In genomic region chr17:86507342-86508211, GRCm38 (mm10) we compare ENCODE assay signal across 8 mouse cellular contexts. TPM values are rescaled to one million over a fixed set of nuclear protein-coding genes. Genes with fewer than 3 reads are reported as not detected.
A peak's percentile ranks its signal among the peaks of the same experiment; 100 is the strongest.
DNase-seq lines count a peak whose midpoint lies in the region; ATAC-seq and TF ChIP-seq lines count a peak whose summit lies in the region.
"Had no signal": no experiment of that assay in that cellular context is flagged by ENCODE, and none has a peak within 500 bp of the region (broad histone marks: within the 10 kb centered on the region; RNA-seq: fewer than 3 reads in every experiment).

No protein-coding gene starts in this region.

- no peak overlapping the region for H3K9ac ChIP-seq in heart, adult 2 months (ENCODE audit: low read depth, low read length)
- no peak overlapping the region for H3K9ac ChIP-seq in kidney, postnatal 0 days (ENCODE audit: low read depth, low read length)
- H3K9ac ChIP-seq: limb, embryonic 13.5 days had no signal

- H3K27ac ChIP-seq in heart, adult 2 months, result peak overlapping the region; percentile 83
- peak overlapping the region; percentile 70 for H3K27ac ChIP-seq in kidney, postnatal 0 days
- H3K27ac ChIP-seq: limb, embryonic 13.5 days had no signal

- intact Hi-C loops in heart, adult 2 months (cut with DNase I), result no loop called here

- no peak overlapping the region for H3K4me2 ChIP-seq in kidney, postnatal 0 days (ENCODE audit: low read length)
- H3K4me2 ChIP-seq: limb, embryonic 13.5 days had no signal

- H3K79me2 ChIP-seq in heart, adult 2 months (replicated peaks; ENCODE audit: control insufficient read depth, insufficient read depth, low read length), result no peaks in the 10 kb centered on the region

- H3K27me3 ChIP-seq in heart, adult 2 months (ENCODE audit: control insufficient read depth, insufficient read depth, low read length), result no peaks in the 10 kb centered on the region
- H3K27me3 ChIP-seq in kidney, postnatal 0 days (ENCODE audit: insufficient read depth, low read length), result no peaks in the 10 kb centered on the region
- H3K27me3 ChIP-seq: limb, embryonic 13.5 days had no signal

- no peak for TF ChIP-seq POLR2A in heart, adult 2 months (IDR thresholded peaks at IDR 0.05; ENCODE audit: insufficient read depth, low read depth, low read length)

- peak; percentile 59; the same call in 1 of the 2 replicates for TF ChIP-seq EP300 in heart, adult 2 months (IDR thresholded peaks at IDR 0.05; ENCODE audit: insufficient read depth, low read depth, low read length)

- H3K4me1 ChIP-seq in heart, adult 2 months (ENCODE audit: control insufficient read depth, insufficient read depth, low read length), result peaks cover 21% of the 10 kb centered on the region
- H3K4me1 ChIP-seq in kidney, postnatal 0 days (replicated peaks; ENCODE audit: insufficient read depth, low read length), result peaks cover 8% of the 10 kb centered on the region; the same call in 1 of the 2 replicates

- no peaks in the 10 kb centered on the region for H3K9me3 ChIP-seq in kidney, postnatal 0 days (replicated peaks; ENCODE audit: low read length)
- H3K9me3 ChIP-seq: limb, embryonic 13.5 days had no signal

- no peak; the same call in 1 of the 2 replicates for TF ChIP-seq CTCF in heart, adult 2 months (IDR thresholded peaks at IDR 0.05)
- no peak for TF ChIP-seq CTCF in kidney, postnatal 0 days (IDR thresholded peaks at IDR 0.05; ENCODE audit: low read depth)

- no peak overlapping the region for H3K4me3 ChIP-seq in heart, adult 2 months
- H3K4me3 ChIP-seq in kidney, postnatal 0 days (replicated peaks; ENCODE audit: low read depth, low read length), result no peak overlapping the region
- H3K4me3 ChIP-seq: limb, embryonic 13.5 days had no signal

- WGBS in heart, adult 2 months, result 43% methylated on average over 19 of the region's 19 CpGs
- WGBS in kidney, postnatal 0 days, result 67% methylated on average over 19 of the region's 19 CpGs

- peaks cover 2% of the 10 kb centered on the region; the same call in 1 of the 2 replicates for H3K36me3 ChIP-seq in heart, adult 2 months (ENCODE audit: control insufficient read depth, insufficient read depth, low read length)
- no peaks in the 10 kb centered on the region for H3K36me3 ChIP-seq in kidney, postnatal 0 days (ENCODE audit: insufficient read depth, low read length)
- H3K36me3 ChIP-seq: limb, embryonic 13.5 days had no signal

- DNase-seq in CD4-positive helper T cell, adult 2 months (ENCODE audit: low read depth, low spot score), result peak; percentile 52
- peak; percentile 7 for DNase-seq in Muller cell, postnatal 12 days (ENCODE audit: inconsistent ontology term)
- peak; percentile 60 to 67 for DNase-seq in heart, adult 2 months
- DNase-seq in kidney, postnatal 0 days (ENCODE audit: low spot score), result peak; percentile 59
- no peak for DNase-seq in thymus, postnatal 0 days (ENCODE audit: low spot score)
- no peak for DNase-seq in layer of hippocampus, adult 18-20 months (ENCODE audit: low spot score in 2 of 2)
- no peak for DNase-seq in thymus, postnatal 4 days

- no peak for ATAC-seq in kidney, postnatal 0 days (replicated peaks; ENCODE audit: low FRiP score, low read depth)

RNA-seq across cellular contexts. Expression of gene Gm10309, which starts 2.5 kb away (rescaled TPM):
- not detected for total RNA-seq in heart, adult 2 months (2021)
- 0.08 TPM in 1 of 2 replicates, not detected in the other for polyA plus RNA-seq in heart, adult 2 months (2012; rRNA removed)
- polyA plus RNA-seq in kidney, postnatal 0 days (2015; fragmentation: Nextera tagmentation; extraction: Ambion mirVana), result 0.09 and 0.18 TPM in 2 replicates
- polyA plus RNA-seq in thymus, postnatal 0 days (2015; fragmentation: Nextera tagmentation; extraction: Ambion mirVana), result 0.10 TPM in 1 of 2 replicates, not detected in the other
- not detected for total RNA-seq in layer of hippocampus, adult 18-20 months (2021)

Comparison
In these comparisons a context has a peak if more than half of its experiments do, and no peak if none do; other contexts are left out.
1. DNase-seq: peak in CD4-positive helper T cell, adult 2 months (single experiment), Muller cell, postnatal 12 days (single experiment), heart, adult 2 months (2 of 2) and kidney, postnatal 0 days (single experiment); none in thymus, postnatal 0 days (single experiment), layer of hippocampus, adult 18-20 months (0 of 2) and thymus, postnatal 4 days (single experiment).